Mouse (Mus musculus): ENCODE data around the gene Rffl. TPM values are rescaled to one million over a fixed set of nuclear protein-coding genes. Genes with fewer than 3 reads are reported as not detected.
A peak's percentile ranks its signal among the peaks of the same experiment; 100 is the strongest.

Gene Rffl
- total RNA-seq (2021): 1 to 10 TPM; 3.5 to 4.1 TPM

DNA sequence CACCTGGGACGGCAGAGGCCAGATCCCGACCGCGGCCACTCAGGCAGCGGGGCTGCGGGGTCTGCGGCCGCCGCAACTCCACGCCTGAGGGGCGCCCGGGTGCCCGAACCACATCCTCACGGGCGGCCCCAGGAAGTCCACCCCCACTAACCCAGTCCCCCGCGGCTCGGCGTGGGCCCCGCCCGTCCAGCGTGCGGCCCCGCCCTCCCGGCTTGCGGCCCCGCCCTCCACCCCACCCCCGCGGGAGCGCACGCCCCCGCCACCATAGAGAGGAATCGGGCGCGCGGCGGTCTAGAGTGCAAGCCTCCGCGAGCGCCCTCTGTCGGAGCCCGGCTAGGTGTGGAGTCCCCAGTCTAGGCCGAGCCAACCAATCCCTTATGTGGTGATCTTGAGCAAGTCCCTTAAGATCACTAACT is at the start of gene Rffl:
TSS of gene Rffl (minus strand) at position 180 of the 416 bp plus-strand sequence.
- DNase-seq (ENCODE audit: extremely low spot score in 1 of 2, low spot score in 2 of 2): peak; percentile 88 to 96
- intact Hi-C loops (cut with DNase I): loop anchor here (5.0 kb wide), 1 partner anchor 89 kb away; the partner anchor contains the start of gene Lig3

- no peak for DNase-seq (ENCODE audit: extremely low spot score in 1 of 2, low spot score in 2 of 2)
- intact Hi-C loops (cut with DNase I): no loop called here
Observed at GRCm38 (mm10) chr11:82920768-82921167, 49.8 kb upstream of the Rffl start.

DNA sequence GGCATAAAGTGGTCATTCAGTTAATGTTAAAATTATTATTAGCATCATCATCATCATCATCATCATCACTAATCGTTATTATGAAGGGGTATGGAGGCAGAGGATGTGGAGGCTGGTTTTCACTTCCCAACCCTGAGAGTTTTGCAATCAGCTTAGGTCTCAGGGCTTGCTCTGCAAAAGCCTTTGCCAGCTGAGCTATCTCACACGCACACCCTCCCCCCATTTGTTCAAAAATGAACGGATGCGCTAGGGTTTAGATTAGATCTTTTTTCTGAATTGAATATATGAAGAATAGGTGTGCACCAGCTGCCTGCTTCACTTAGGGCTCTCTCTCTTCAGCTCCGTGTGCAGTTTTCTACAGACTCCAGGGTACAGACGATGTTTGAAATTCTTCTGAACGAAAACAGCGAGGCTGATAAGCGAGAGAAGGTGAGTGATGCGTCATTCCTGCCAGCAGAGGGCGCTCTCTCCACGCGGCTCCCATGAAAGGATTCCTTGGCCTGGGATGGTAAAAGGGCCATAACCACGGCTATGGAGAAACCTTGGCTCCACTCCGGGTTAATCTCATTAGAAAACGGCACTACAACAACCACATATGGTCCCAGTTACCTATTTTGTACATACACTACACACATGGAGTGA is 43.8 kb upstream of the Rffl start:
- intact Hi-C loops (cut with DNase I): loop anchor here (1.0 to 10.0 kb wide), 3 partner anchors 42 to 350 kb away; no protein-coding TSS in a partner anchor

DNA sequence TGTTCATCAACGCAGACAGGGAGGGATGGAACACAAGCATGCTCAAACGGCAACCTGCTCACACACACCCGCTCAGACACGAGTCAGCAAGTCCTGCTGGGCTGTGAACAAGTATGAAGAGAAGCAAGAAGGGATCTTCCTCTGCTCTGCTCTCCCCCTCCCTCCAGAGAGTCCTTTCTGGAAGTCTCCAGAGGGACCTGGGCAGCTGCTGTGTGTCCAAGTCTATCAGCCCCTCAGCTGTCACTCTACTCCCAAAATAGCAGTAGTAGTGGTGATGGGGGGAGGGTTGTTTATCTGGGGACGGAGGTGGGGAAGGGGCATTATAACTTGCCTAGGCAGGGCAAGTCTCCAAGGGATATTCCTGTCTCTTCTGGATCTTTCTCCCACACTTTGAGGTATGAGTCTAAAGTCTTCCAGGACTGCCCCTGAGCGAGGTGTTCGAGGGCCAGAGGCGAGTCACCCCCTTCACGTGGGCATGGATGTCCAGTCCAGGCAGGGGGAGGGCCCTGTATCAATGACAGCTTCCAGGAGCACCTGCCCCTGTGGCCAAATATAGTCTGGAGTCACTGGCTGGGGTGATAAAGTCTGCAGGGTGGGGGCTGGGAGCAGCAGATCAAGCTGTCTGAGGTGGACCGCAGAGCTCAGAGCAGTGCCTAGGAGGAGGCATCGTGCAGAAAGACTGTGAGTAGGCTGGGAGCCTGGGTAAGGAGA is 39.8 kb upstream of the Rffl start:
- intact Hi-C loops (cut with DNase I): loop anchor here (10.0 kb wide), 1 partner anchor 354 kb away; no protein-coding TSS in a partner anchor

More for the DNA sequence above, 43.8 kb upstream of the Rffl start:
- DNase-seq (ENCODE audit: extremely low spot score in 1 of 2, low spot score in 2 of 2): peak; percentile 71 to 77

GRCm38 (mm10) chr11:82910250-82910649 is 39.2 kb upstream of the Rffl start, which contains the start of gene Unc45b:
Gene Unc45b (plus strand): TSS chr11:82910550.
- intact Hi-C loops (cut with DNase I): loop anchor here (10.0 kb wide), 1 partner anchor 355 kb away; no protein-coding TSS in a partner anchor
- DNase-seq (ENCODE audit: extremely low spot score in 1 of 2, low spot score in 2 of 2): no peak

More for the DNA sequence above, 39.8 kb upstream of the Rffl start:
- DNase-seq (ENCODE audit: extremely low spot score in 1 of 2, low spot score in 2 of 2): no peak

DNA sequence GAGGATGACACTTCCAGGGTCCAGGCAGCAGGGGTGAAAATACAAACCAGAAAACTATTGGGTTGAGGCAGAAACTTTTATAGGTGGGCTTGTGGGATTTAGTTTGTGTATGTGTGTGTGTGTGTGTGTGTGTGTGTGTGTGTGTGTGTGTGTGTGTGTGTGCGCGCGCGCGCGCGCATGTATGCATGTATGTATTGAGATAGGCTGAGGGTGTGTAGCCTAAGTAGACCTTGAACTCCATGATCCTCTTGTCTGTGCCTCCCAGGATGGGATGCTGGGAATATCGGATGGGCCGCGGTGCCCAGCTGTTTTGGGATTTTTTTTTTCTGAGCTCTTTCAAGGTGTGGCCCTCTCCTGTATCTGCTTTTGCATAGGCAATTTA is 37.6 kb upstream of the Rffl start:
- no peak for DNase-seq (ENCODE audit: extremely low spot score in 1 of 2, low spot score in 2 of 2)
- intact Hi-C loops (cut with DNase I): no loop called here

- intact Hi-C loops (cut with DNase I): no loop called here
- DNase-seq (ENCODE audit: extremely low spot score in 1 of 2, low spot score in 2 of 2): peak; percentile 89 to 94
Observed at GRCm38 (mm10) chr11:82907651-82908607, 36.9 kb upstream of the Rffl start, which contains the start of gene Nle1. Gene Nle1 (minus strand): TSS chr11:82908411.

DNA sequence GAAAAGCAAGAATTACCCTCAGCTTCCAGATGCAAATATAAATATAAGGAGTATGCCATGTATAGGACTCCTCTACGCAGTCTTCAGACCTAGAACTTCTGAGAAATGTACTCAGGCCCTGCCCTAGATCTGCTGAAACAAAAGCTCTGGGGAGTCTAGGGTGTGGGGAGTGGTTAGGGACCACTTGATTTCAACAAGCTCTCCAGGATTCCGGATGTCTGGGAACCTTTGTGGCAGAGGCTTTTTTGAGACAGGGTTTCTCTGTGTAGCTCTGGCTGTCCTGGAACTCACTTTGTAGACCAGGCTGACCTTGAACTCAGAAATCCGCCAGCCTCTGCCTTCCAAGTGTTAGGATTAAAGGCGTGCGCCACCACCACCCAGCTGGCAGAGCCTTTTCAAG is 34.8 kb upstream of the Rffl start:
- DNase-seq (ENCODE audit: extremely low spot score in 1 of 2, low spot score in 2 of 2): no peak
- intact Hi-C loops (cut with DNase I): no loop called here

- intact Hi-C loops (cut with DNase I): no loop called here
- no peak for DNase-seq (ENCODE audit: extremely low spot score in 1 of 2, low spot score in 2 of 2)
Observed at GRCm38 (mm10) chr11:82904952-82905351, 33.9 kb upstream of the Rffl start.

GRCm38 (mm10) chr11:82901606-82902310 is 30.7 kb upstream of the Rffl start:
- no peak for DNase-seq (ENCODE audit: extremely low spot score in 1 of 2, low spot score in 2 of 2)
- intact Hi-C loops (cut with DNase I): no loop called here

GRCm38 (mm10) chr11:82899720-82900119 is 28.7 kb upstream of the Rffl start:
- intact Hi-C loops (cut with DNase I): no loop called here
- no peak for DNase-seq (ENCODE audit: extremely low spot score in 1 of 2, low spot score in 2 of 2)

DNA sequence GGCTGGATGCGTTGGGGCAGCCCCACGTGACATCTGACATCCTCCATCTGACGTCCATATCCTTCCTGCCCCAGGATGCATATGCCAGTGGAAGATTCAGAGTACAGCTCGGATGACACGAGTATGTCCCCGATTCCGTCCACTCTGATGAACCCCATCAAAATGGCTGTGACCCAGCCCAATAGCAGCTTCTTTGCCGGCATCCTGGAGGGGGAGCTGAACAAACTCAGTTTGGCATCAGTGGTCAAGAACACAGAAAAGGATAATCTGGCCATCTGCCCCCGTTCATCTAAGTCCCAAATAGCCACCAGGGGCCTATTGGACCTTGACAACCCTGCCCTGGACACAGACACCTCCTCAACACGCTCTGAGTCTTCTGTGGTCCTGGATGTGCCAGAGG is 26.5 kb upstream of the Rffl start:
- no peak for DNase-seq (ENCODE audit: extremely low spot score in 1 of 2, low spot score in 2 of 2)
- intact Hi-C loops (cut with DNase I): no loop called here

- intact Hi-C loops (cut with DNase I): loop anchor here (2.0 to 5.0 kb wide), 5 partner anchors 280 to 895 kb away; no protein-coding TSS in a partner anchor
Observed at GRCm38 (mm10) chr11:82891936-82892335, 20.9 kb upstream of the Rffl start, which contains the start of gene Fndc8. Gene Fndc8 (plus strand): TSS chr11:82892124.

GRCm38 (mm10) chr11:82890342-82890762 is 19.3 kb upstream of the Rffl start, which contains the start of gene Rad51d:
Gene Rad51d (minus strand): TSS chr11:82890614.
- peak; percentile 87 to 95 for DNase-seq (ENCODE audit: extremely low spot score in 1 of 2, low spot score in 2 of 2)
- intact Hi-C loops (cut with DNase I): loop anchor here (2.0 to 5.0 kb wide), 5 partner anchors 278 to 894 kb away; no protein-coding TSS in a partner anchor

More at GRCm38 (mm10) chr11:82891936-82892335, 20.9 kb upstream of the Rffl start, which contains the start of gene Fndc8:
- no peak for DNase-seq (ENCODE audit: extremely low spot score in 1 of 2, low spot score in 2 of 2)

DNA sequence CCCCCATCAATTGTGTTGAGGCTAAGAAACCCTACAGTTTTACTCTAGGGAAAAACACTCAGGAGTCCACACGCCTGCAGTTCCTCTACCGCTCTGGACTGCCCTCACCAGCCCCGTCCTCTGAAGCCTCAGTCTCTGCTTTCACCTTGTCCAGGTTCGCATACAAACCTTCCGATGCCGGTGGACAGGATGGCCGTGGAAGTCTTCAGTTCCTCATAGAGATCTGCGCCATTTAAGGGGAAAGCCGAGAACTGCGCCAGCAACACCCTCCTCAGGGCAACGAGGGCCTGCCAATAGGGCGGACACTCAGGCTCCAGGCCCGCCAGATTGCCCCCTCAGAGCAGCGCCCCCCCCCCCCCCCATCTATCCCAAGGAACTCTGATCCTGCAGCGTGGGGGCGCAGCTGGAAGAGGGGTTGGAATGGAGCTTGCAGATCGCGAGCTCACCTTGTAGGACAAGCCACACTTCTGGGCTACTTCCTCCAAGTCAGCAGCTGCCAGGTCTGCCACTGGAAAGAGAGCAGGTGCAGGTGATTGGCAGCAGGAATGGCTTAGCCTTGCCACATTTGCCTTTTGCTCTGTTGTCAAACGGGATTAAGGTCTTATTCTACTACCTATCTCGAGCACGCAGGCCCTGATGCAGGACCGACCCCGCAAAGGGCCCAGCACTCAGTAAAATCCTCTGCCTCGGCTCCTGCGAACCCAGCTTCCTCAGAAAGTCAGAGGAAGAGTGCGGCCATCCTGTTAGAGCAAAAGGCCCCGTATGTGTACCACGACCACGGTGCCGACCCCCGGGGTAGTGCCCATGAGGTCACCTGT is 18.7 kb upstream of the Rffl start:
- no peak for DNase-seq (ENCODE audit: extremely low spot score in 1 of 2, low spot score in 2 of 2)
- intact Hi-C loops (cut with DNase I): loop anchor here (2.0 to 5.0 kb wide), 5 partner anchors 277 to 893 kb away; no protein-coding TSS in a partner anchor

- DNase-seq (ENCODE audit: extremely low spot score in 1 of 2, low spot score in 2 of 2): peak in 1 of 2 experiments; percentile 41
- intact Hi-C loops (cut with DNase I): no loop called here
Observed at GRCm38 (mm10) chr11:82888491-82888946, 17.5 kb upstream of the Rffl start.

DNA sequence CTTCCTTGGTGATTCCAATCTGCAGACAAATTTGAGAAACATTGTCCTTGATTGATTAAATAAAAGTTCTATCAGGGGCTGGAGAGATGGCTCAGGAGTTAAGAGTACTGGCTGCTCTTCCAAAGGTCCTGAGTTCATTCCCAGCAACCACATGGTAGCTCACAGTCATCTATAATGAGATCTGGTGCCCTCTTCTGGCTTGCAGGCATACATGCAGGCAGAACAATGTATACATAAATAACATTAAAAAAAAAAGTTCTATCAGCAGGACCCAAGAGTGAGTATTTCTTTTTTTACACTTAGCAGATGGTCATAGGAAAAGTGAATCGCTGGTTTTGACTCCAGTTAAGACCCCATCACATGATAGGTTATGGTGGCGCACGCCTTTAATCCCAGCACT is 15.5 kb upstream of the Rffl start:
- no peak for DNase-seq (ENCODE audit: extremely low spot score in 1 of 2, low spot score in 2 of 2)
- intact Hi-C loops (cut with DNase I): no loop called here
